Mouse (Mus musculus): ENCODE results near the gene Zfp442.
"Not testable (repeated sequence)": the region's sequence is repeated elsewhere in the genome, so short reads cannot be mapped to it uniquely, and the experiment has no call there.

- not testable (repeated sequence) for TF ChIP-seq CTCF (IDR thresholded peaks at IDR 0.05; ENCODE audit: control insufficient read depth, insufficient read depth, low read length); POLR2A (IDR thresholded peaks at IDR 0.05; ENCODE audit: borderline replicate concordance, control insufficient read depth, low read depth, low read length)
These were observed at the start of gene Zfp442 for GRCm38 (mm10) chr2:150451180-150451919.
